Mouse (Mus musculus): ENCODE measurements at regions not wholly inside any gene's neighbourhood (a gene's known extent, or its start where the extent isn't known, plus 50 kb on each side); places are given as distances from the start of the nearest gene placed in this dataset.

DNA sequence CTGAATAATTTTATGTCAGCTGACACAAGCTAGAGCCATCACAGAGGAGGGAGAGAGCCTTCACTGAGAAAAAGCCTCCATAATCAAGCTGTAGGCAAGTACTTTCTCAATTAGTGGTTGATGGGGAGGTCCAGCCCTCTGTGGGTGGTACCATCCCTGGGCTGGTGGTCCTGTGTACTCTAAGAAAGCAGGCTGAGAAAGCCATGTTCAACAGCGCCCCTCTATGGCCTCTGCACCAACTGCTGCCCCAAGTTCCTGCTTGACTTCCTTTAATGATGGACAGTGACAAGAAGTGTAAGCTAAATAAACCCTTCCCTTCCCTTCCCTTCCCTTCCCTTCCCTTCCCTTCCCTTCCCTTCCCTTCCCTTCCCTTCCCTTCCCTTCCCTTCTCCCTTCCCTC, 211.2 kb upstream of the Egln3 start:
- no peak for TF ChIP-seq CTCF (IDR thresholded peaks at IDR 0.05; ENCODE audit: insufficient read depth, low read length)
- no peak for TF ChIP-seq POLR2A (IDR thresholded peaks at IDR 0.05; ENCODE audit: borderline replicate concordance, extremely low read depth, low read depth, low read length)

Measured in lung, adult 2 months (tissue).